Mouse (Mus musculus): Measurements from ENCODE around the gene Unc93a2.
"Not testable (repeated sequence)": the region's sequence is repeated elsewhere in the genome, so short reads cannot be mapped to it uniquely, and the experiment has no call there.

DNA sequence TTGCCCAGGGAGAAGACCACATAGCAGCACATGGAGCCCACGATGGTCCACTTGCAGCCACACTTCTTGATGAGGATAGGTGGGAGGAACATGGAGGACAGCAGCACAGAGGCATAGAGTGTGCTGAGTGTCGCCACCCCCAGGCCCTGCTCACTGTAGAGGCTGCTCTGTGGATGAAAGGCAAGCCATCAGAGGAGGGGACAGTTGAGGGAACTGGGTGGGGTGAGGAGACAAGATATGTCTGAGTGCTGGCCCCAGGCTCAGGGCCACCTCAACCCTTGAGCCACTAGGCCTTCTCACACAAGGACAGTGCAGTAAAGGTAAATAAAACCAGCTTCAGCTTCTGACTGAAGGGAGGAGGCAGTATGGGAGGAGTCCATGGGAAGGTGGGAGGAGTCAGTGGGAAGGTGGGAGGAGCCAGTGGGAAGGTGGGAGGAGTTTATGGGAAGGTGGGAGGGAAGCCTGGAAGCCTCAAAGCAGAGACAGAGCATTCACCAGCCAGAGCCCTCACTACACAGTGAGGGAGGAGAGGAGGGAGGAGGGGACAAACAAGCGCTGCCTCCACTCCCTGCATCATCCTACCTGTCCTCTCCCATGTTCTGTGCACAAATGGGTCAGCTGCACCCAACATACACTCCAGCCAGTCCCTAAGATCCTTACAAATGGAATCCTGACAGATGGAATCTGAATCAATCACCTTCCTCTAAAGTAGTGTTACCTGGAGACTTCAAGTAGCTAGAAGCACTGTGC lies 8.1 kb downstream of the Unc93a2 start:
- TF ChIP-seq POLR2A (IDR thresholded peaks at IDR 0.05; ENCODE audit: low read depth, low read length); CTCF (conservative IDR thresholded peaks at IDR 0.05 in 1 of 2, IDR thresholded peaks at IDR 0.05 in 1 of 2; ENCODE audit: low read depth in 2 of 2, low read length in 2 of 2); MYC (IDR thresholded peaks at IDR 0.05; ENCODE audit: low read depth, low read length); ETS1 (conservative IDR thresholded peaks at IDR 0.05; ENCODE audit: low read depth, low read length); POLR2AphosphoS2 (IDR thresholded peaks at IDR 0.05; ENCODE audit: low read depth, low read length); MAFK (IDR thresholded peaks at IDR 0.05; ENCODE audit: insufficient replicate concordance, low read length); TCF12 (IDR thresholded peaks at IDR 0.05; ENCODE audit: low read depth, low read length); EP300 (IDR thresholded peaks at IDR 0.05; ENCODE audit: low read length); MAX (IDR thresholded peaks at IDR 0.05; ENCODE audit: low read length); E2F4 (IDR thresholded peaks at IDR 0.05; ENCODE audit: insufficient replicate concordance, low read depth, low read length); GABPA (IDR thresholded peaks at IDR 0.05; ENCODE audit: insufficient replicate concordance, low read depth, low read length): not testable (repeated sequence)

Data from CH12.LX (cell line).